Mouse (Mus musculus) thymus, adult 2 months (tissue): ENCODE measurements around the gene Hils1. TPM values are rescaled to one million over a fixed set of nuclear protein-coding genes. Genes with fewer than 3 reads are reported as not detected.

ENCODE experiments used
- DNase-seq: peaks from one replicate; pipeline ENCODE4 v3.0.0; 2021
- H3K27ac ChIP-seq: fragments of 200-500 bp; 2 replicates; pipeline ENCODE4 v1.5.1; 2012; ENCODE audit warnings: low read length, control low read depth; ENCODE audit not compliant: control insufficient read depth, insufficient read depth
- H3K27me3 ChIP-seq: fragments of 200-500 bp; 2 replicates; pipeline ENCODE4 v1.6.1; 2012; ENCODE audit warnings: mild to moderate bottlenecking, low read length, moderate library complexity, mixed read lengths; ENCODE audit not compliant: control insufficient read depth, insufficient read depth
- H3K36me3 ChIP-seq: fragments of 200-500 bp; 2 replicates; pipeline ENCODE4 v1.6.1; 2012; ENCODE audit warnings: mild to moderate bottlenecking, low read length, moderate library complexity; ENCODE audit not compliant: control insufficient read depth, insufficient read depth
- H3K4me1 ChIP-seq: fragments of 200-500 bp; replicated peaks from 2 replicates; pipeline ENCODE4 v1.6.1; 2012; ENCODE audit warnings: low read length; ENCODE audit not compliant: control insufficient read depth, insufficient read depth
- H3K4me3 ChIP-seq: fragments of 200-500 bp; 2 replicates; pipeline ENCODE4 v1.5.1; 2012; ENCODE audit warnings: mild to moderate bottlenecking, low read length, control low read depth, moderate library complexity; ENCODE audit not compliant: control insufficient read depth, insufficient read depth
- CTCF ChIP-seq: fragments of 200-500 bp; IDR thresholded peaks from 2 replicates; pipeline ENCODE4 v1.5.1; 2012; ENCODE audit warnings: mild to moderate bottlenecking, control low read depth, low read length, moderate library complexity, borderline replicate concordance; ENCODE audit not compliant: control insufficient read depth, poor library complexity, insufficient read depth; ENCODE audit errors: extremely low read depth
- POLR2A ChIP-seq: fragments of 200-500 bp; IDR thresholded peaks from 2 replicates; pipeline ENCODE4 v1.6.1; 2012; ENCODE audit warnings: mild to moderate bottlenecking, low read length, control low read depth, moderate library complexity; ENCODE audit not compliant: control insufficient read depth, poor library complexity, insufficient read depth; ENCODE audit errors: extremely low read depth
- WGBS: fragments of 180-500 bp; shearing (Covaris S2); methylation state at CpG from one replicate; pipeline ENCODE4 v1.1.7; 2018; 5-methylcytosine and 5-hydroxymethylcytosine counted together
- polyA plus RNA-seq: library from polyadenylated mRNA; depleted of rRNA; stranded (reverse); fragments of >200 nt; gene quantifications from 2 replicates; pipeline ENCODE4 v1.2.3, GENCODE M21; 2012

Hils1 gene
- polyA plus RNA-seq, 1 experiment, result 0.12 TPM

DNA sequence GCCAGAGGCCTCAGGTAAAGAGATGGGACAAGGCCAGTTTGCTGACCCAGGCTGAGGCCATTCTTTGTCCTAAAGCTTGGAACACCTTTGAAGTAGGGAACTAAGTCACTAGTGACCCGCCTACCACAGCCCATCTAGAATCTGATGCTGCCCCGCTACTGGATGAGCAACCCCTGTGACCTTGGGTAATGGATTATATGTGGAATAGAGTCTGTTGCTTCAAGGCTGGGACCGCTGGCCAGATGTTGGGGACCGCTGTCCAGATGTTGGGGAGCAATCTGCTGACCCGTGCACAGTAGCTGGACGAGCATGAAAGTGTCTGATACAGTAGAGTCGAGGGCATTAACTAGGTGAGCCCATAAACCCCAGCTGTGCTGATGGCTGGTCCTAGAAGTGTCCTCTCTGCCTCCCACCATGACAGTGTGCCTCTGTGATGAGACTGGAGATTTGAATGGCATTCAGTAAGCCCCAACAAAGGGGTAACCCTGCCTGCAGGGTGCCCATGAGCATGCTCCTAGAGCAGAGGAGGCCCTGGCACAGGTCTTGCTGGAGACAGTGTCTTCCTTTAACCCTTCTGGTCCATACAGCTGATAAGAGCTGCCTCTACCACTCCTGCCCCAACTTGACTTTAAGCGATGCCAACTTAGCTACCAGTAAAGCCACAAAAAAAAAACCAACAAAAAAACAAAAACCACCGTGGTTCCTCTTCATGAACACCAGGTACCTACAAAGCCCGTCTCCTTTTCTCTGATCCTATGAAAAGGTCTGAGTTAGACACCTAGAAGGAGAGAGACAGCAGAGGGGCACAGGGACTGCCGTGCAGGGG, 27.8 kb downstream of the Hils1 start:
- Histone ChIP-seq H3K4me1 (peaks cover 75% of the 10 kb centered on the region), H3K27me3 (no peaks in the 10 kb centered on the region), H3K27ac (no peak overlapping the region), H3K4me3 (peak overlapping the region; percentile 69), H3K36me3 (peaks cover 13% of the 10 kb centered on the region)
- TF ChIP-seq CTCF (no peak), POLR2A (no peak)
- WGBS, result 48% methylated on average over 11 of the region's 11 CpGs
- peak; percentile 21 for DNase-seq

DNA sequence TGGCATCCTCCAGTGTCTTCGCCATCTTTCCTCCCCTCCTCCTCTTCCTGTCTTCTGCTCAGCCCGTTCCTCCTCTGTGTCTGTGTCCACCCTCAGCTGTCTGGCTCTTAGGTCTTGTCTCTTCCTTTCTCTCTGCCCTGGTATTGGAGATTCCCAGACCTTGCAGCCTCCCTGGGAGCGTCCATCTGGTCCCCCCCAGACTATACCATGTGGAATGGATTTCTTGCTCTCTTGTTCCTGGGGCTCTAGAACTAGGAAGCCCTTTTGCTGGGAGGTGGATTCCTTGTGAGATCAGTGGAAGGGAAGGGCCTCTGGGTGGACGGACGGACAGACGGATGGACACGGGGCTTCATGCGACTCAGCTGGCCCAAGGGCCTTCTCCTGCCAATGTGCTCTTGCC, 28.7 kb downstream of the Hils1 start:
- peaks cover 85% of the 10 kb centered on the region for H3K4me1 ChIP-seq
- H3K27ac ChIP-seq, result no peak overlapping the region
- peak overlapping the region; percentile 6; the same call in 1 of the 2 replicates for H3K4me3 ChIP-seq
- WGBS, result 78% methylated on average over 8 of the region's 8 CpGs
- DNase-seq, result no peak
- TF ChIP-seq POLR2A (no peak), CTCF (no peak)
- H3K36me3 ChIP-seq, result peaks cover 16% of the 10 kb centered on the region
- no peaks in the 10 kb centered on the region for H3K27me3 ChIP-seq

DNA sequence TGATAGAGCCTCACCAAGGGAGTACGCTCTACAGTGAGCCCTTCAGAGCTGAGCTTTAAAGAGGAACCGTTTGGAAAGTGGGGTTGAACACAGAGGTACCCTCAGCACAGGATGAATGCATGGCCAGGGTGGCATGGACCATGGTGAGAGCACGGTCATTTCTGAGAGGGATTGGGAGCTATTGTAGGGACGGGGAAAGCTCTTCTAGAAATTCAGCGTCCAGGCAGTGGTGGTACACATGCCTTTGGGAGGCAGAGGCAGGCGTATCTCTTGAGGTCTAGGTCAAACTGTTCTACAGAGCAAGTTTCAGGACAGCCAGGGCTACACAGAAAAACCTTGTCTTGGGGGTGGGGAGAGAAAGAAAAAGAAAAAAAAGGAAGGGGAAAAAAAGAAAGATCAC, 29.6 kb downstream of the Hils1 start:
- WGBS, result 86% methylated on average over 6 of the region's 6 CpGs
- TF ChIP-seq POLR2A (no peak), CTCF (no peak)
- Histone ChIP-seq H3K4me3 (no peak overlapping the region), H3K27ac (peak overlapping the region; percentile 82; the same call in 1 of the 2 replicates), H3K36me3 (peaks cover 24% of the 10 kb centered on the region), H3K4me1 (peaks cover 85% of the 10 kb centered on the region), H3K27me3 (no peaks in the 10 kb centered on the region)
- DNase-seq, result no peak

DNA sequence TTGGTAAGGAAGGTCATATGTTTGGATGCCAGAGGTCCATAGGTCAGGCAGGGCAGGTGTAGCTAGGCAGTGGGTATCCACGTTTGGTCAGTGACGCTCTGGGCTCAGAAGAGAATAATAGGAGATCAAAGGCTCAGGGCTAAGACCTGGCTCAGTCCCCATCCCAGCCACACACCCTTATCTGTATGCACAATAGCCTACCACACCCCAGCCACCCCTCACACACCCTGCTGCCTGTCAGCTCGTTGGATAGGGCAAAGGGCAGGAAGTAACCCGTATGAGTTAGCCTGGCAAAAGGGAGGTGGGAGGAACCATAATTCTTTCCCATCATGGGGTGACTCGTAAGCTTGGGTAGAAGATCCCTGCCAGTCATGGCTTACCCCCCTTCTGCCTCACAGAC, 30.2 kb downstream of the Hils1 start:
- WGBS, result 16% methylated on average over 5 of the region's 5 CpGs
- no peaks in the 10 kb centered on the region for H3K27me3 ChIP-seq
- peaks cover 83% of the 10 kb centered on the region for H3K4me1 ChIP-seq
- TF ChIP-seq CTCF (no peak), POLR2A (no peak)
- H3K36me3 ChIP-seq, result peaks cover 30% of the 10 kb centered on the region
- H3K27ac ChIP-seq, result peak overlapping the region; percentile 82
- DNase-seq, result no peak
- H3K4me3 ChIP-seq, result peak overlapping the region; percentile 19

DNA sequence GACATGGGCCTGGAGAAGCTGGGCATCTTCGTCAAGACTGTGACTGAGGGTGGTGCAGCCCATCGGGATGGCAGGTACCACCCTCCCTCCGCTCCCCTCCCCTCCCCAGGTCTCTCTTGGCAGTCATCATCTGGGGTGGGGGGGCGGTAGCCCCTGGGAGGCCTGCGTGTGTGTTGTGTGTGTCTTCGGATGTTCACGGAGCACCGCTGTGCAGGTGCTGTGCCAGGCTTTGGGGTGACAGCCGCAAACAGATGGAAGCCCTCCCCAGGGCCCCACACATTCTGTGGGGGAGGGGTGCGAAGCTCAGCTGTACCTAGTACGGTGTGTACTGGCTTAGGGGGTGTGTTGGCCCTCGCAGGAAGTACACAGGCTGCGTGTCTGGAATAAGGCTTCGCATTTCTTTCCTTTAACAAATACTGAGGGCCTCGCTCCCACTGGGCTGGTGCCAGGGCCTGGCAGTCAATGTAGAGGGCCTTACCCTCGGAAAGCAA, 30.7 kb downstream of the Hils1 start:
- H3K27me3 ChIP-seq, result no peaks in the 10 kb centered on the region
- peak overlapping the region; percentile 19 for H3K4me3 ChIP-seq
- 12% methylated on average over 16 of the region's 16 CpGs for WGBS
- H3K27ac ChIP-seq, result peak overlapping the region; percentile 95
- TF ChIP-seq CTCF (peak; percentile 58; the same call in 1 of the 2 replicates), POLR2A (no peak)
- DNase-seq, result peak; percentile 94
- H3K4me1 ChIP-seq, result peaks cover 79% of the 10 kb centered on the region
- peaks cover 35% of the 10 kb centered on the region for H3K36me3 ChIP-seq

DNA sequence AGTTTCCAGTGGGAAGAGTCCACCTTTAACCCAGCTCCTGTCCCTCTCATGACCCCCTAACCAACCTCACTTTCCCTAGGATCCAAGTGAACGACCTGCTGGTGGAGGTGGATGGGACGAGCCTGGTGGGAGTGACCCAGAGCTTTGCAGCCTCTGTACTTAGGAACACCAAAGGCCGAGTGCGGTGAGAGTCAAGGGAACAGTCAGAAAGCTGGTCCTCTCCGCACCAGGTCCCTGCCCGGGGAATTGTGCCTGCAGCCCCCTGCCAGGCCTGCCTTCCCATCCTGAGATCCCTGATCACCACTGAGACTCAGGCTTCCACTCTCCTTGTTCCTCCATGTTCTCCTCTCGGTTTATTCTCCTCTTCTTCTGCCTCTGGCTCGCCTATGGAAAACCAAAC, 32.7 kb downstream of the Hils1 start:
- Histone ChIP-seq H3K36me3 (peaks cover 43% of the 10 kb centered on the region), H3K4me1 (peaks cover 59% of the 10 kb centered on the region), H3K27me3 (no peaks in the 10 kb centered on the region), H3K4me3 (no peak overlapping the region), H3K27ac (peak overlapping the region; percentile 95)
- 57% methylated on average over 8 of the region's 8 CpGs for WGBS
- TF ChIP-seq CTCF (no peak), POLR2A (no peak)
- DNase-seq, result no peak

DNA sequence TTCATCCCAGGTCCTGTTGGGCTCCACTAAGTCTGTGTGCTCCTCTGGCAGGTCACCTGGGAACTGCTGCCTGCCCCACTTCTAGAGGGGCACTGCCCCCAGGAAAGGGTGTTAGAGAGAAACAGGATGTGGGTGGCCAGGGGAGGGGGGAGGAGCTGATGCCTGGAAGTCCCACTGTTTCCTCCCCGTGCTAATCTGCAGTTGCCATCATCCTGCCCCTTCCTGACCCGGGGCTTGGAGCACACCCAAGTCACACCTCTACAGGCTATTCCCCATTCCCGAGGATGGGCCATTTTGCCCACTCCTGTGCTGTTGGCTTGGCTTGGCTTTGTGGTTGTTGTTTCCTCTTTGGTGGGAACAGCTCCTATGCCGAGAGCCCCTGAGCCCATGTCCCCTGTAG, 33.2 kb downstream of the Hils1 start:
- Histone ChIP-seq H3K27ac (peak overlapping the region; percentile 95), H3K36me3 (peaks cover 47% of the 10 kb centered on the region), H3K4me1 (peaks cover 56% of the 10 kb centered on the region), H3K4me3 (peak overlapping the region; percentile 4; the same call in 1 of the 2 replicates), H3K27me3 (no peaks in the 10 kb centered on the region)
- peak; percentile 77 for DNase-seq
- no peak; the same call in 1 of the 2 replicates for TF ChIP-seq POLR2A
- TF ChIP-seq CTCF, result no peak
- 3% methylated on average over 4 of the region's 4 CpGs for WGBS
